Mouse (Mus musculus) regulatory T cell (primary cell): ENCODE measurements at regions not wholly inside any gene's neighbourhood (a gene's known extent, or its start where the extent isn't known, plus 50 kb on each side); places are given as distances from the start of the nearest gene placed in this dataset.

ENCODE experiments used
- in situ Hi-C: fragments of 300-600 bp; cut with MboI, MseI; formaldehyde crosslinking; loops from one replicate; pipeline ENCODE4 v1.15.1; 2025; ENCODE audit warnings: high pct_unique_total_duplicates

GRCm38 (mm10) chr13:59235836-59236235 lies 349.2 kb downstream of the Agtpbp1 start:
- in situ Hi-C loops, result no loop called here

GRCm38 (mm10) chr13:59229111-59229541 lies 355.9 kb downstream of the Agtpbp1 start:
- in situ Hi-C loops, result no loop called here

GRCm38 (mm10) chr13:59228059-59228830 lies 356.8 kb downstream of the Agtpbp1 start:
- in situ Hi-C loops, result no loop called here

GRCm38 (mm10) chr13:59227523-59228058 lies 357.4 kb downstream of the Agtpbp1 start:
- in situ Hi-C loops, result no loop called here

GRCm38 (mm10) chr13:59220587-59220986 lies 364.4 kb downstream of the Agtpbp1 start:
- in situ Hi-C loops, result no loop called here

- in situ Hi-C loops, result no loop called here
Measured at GRCm38 (mm10) chr13:59220156-59220555, 364.9 kb downstream of the Agtpbp1 start.

- in situ Hi-C loops, result no loop called here
Measured at GRCm38 (mm10) chr13:59216686-59217298, 368.2 kb downstream of the Agtpbp1 start.

GRCm38 (mm10) chr13:59212296-59212701 lies 372.7 kb downstream of the Agtpbp1 start:
- in situ Hi-C loops, result no loop called here

- in situ Hi-C loops, result no loop called here
Measured at GRCm38 (mm10) chr13:59210828-59211227, 374.2 kb downstream of the Agtpbp1 start.

GRCm38 (mm10) chr13:59206186-59206585 lies 378.8 kb downstream of the Agtpbp1 start:
- in situ Hi-C loops, result no loop called here

- in situ Hi-C loops, result no loop called here
Measured at GRCm38 (mm10) chr13:59204506-59204905, 380.5 kb downstream of the Agtpbp1 start.

- in situ Hi-C loops, result no loop called here
Measured at GRCm38 (mm10) chr13:59196311-59196710, 388.7 kb downstream of the Agtpbp1 start.

- in situ Hi-C loops, result no loop called here
Measured at GRCm38 (mm10) chr13:59188431-59188830, 382.1 kb downstream of the Ntrk2 start.
